Mouse (Mus musculus): ENCODE results near the gene Fam102a.

The Fam102a gene

GRCm38 (mm10) chr2:32541986-32542573 is 6.9 kb downstream of the Fam102a start:
- in situ Hi-C loops (cut with MboI; ENCODE audit: low sequenced_read_pairs): no loop called here

GRCm38 (mm10) chr2:32543031-32543449 is 7.9 kb downstream of the Fam102a start:
- in situ Hi-C loops (cut with MboI; ENCODE audit: low sequenced_read_pairs): no loop called here

- in situ Hi-C loops (cut with MboI; ENCODE audit: low sequenced_read_pairs): no loop called here
Measured at GRCm38 (mm10) chr2:32546951-32547350, 11.8 kb downstream of the Fam102a start.

- in situ Hi-C loops (cut with MboI; ENCODE audit: low sequenced_read_pairs): no loop called here
Measured at GRCm38 (mm10) chr2:32547380-32547779, 12.2 kb downstream of the Fam102a start.

- in situ Hi-C loops (cut with MboI; ENCODE audit: low sequenced_read_pairs): no loop called here
Measured at GRCm38 (mm10) chr2:32547964-32548739, 13.0 kb downstream of the Fam102a start.

GRCm38 (mm10) chr2:32549171-32549570 is 14.0 kb downstream of the Fam102a start:
- in situ Hi-C loops (cut with MboI; ENCODE audit: low sequenced_read_pairs): no loop called here

GRCm38 (mm10) chr2:32549764-32550163 is 14.6 kb downstream of the Fam102a start:
- in situ Hi-C loops (cut with MboI; ENCODE audit: low sequenced_read_pairs): no loop called here

GRCm38 (mm10) chr2:32551236-32551635 is 16.1 kb downstream of the Fam102a start:
- in situ Hi-C loops (cut with MboI; ENCODE audit: low sequenced_read_pairs): no loop called here

- in situ Hi-C loops (cut with MboI; ENCODE audit: low sequenced_read_pairs): no loop called here
Measured at GRCm38 (mm10) chr2:32553592-32554148, 18.5 kb downstream of the Fam102a start.

- in situ Hi-C loops (cut with MboI; ENCODE audit: low sequenced_read_pairs): no loop called here
Measured at GRCm38 (mm10) chr2:32555484-32555883, 20.4 kb downstream of the Fam102a start.

- in situ Hi-C loops (cut with MboI; ENCODE audit: low sequenced_read_pairs): no loop called here
Measured at GRCm38 (mm10) chr2:32556019-32556418, 20.9 kb downstream of the Fam102a start.

- in situ Hi-C loops (cut with MboI; ENCODE audit: low sequenced_read_pairs): no loop called here
Measured at GRCm38 (mm10) chr2:32559570-32559969, 24.4 kb downstream of the Fam102a start.

GRCm38 (mm10) chr2:32566536-32567063 is 31.5 kb downstream of the Fam102a start:
- in situ Hi-C loops (cut with MboI; ENCODE audit: low sequenced_read_pairs): loop anchor here (10.0 kb wide), 1 partner anchor 172 kb away; the partner anchor contains the start of gene Ptges2

- in situ Hi-C loops (cut with MboI; ENCODE audit: low sequenced_read_pairs): loop anchor here (10.0 kb wide), 1 partner anchor 173 kb away; the partner anchor contains the start of gene Ptges2
Measured at GRCm38 (mm10) chr2:32568149-32568548, 33.0 kb downstream of the Fam102a start.

- in situ Hi-C loops (cut with MboI; ENCODE audit: low sequenced_read_pairs): loop anchor here (10.0 kb wide), 1 partner anchor 174 kb away; the partner anchor contains the start of gene Ptges2
Measured at GRCm38 (mm10) chr2:32568941-32569340, 33.8 kb downstream of the Fam102a start.

GRCm38 (mm10) chr2:32570698-32571494 is 35.8 kb downstream of the Fam102a start, which contains the start of gene Dpm2:
Gene Dpm2, plus strand, starts transcription at chr2:32570858.
- in situ Hi-C loops (cut with MboI; ENCODE audit: low sequenced_read_pairs): no loop called here

GRCm38 (mm10) chr2:32572196-32572595 is 37.1 kb downstream of the Fam102a start:
- in situ Hi-C loops (cut with MboI; ENCODE audit: low sequenced_read_pairs): no loop called here

GRCm38 (mm10) chr2:32574497-32574896 is 39.4 kb downstream of the Fam102a start, which contains the start of gene Pip5kl1:
Gene Pip5kl1, plus strand, starts transcription at chr2:32574797.
- in situ Hi-C loops (cut with MboI; ENCODE audit: low sequenced_read_pairs): no loop called here

- in situ Hi-C loops (cut with MboI; ENCODE audit: low sequenced_read_pairs): no loop called here
Measured at GRCm38 (mm10) chr2:32574901-32575585, 39.9 kb downstream of the Fam102a start.

- in situ Hi-C loops (cut with MboI; ENCODE audit: low sequenced_read_pairs): no loop called here
Measured at GRCm38 (mm10) chr2:32575586-32576160, 40.5 kb downstream of the Fam102a start, which contains the start of gene 9430097D07Rik. Gene 9430097D07Rik, minus strand, starts transcription at chr2:32575684.

Data from CH12F3 (cell line).